Mouse (Mus musculus) cortical plate, adult 2 months (tissue): Measurements from ENCODE around the gene Wfs1.

Experiments
- CTCF ChIP-seq: fragments of 200-500 bp; IDR thresholded peaks from 2 replicates; pipeline ENCODE4 v1.5.1; 2011; ENCODE audit warnings: mild to moderate bottlenecking, control low read depth, low read length; ENCODE audit not compliant: insufficient read depth; ENCODE audit errors: extremely low read depth
- POLR2A ChIP-seq: fragments of 200-500 bp; IDR thresholded peaks from 2 replicates; pipeline ENCODE4 v1.6.1; 2011; ENCODE audit warnings: mild to moderate bottlenecking, low read length, control low read depth; ENCODE audit not compliant: insufficient read depth; ENCODE audit errors: extremely low read depth

DNA sequence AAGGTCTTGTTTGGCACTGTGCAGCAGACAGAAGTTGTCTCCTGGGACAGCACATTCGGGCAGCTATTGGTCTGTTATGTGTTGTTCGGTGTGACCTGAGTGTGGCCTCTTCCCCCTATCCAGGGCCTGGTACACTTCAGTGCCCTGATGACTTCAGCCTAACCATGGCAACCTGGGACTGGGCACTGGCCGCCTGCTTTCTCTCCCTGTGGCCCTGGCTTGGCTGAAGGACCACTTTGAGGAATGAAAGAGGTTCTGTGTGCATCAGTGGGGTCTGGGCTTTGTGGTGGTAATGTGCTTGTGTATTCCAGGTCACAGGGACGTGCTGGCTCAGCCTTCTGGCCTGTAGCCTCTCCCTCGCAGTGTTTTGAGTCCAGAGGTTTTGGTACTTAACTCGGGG, 46.2 kb upstream of the Wfs1 start:
- TF ChIP-seq CTCF: no peak
- no peak for TF ChIP-seq POLR2A
